Mouse (Mus musculus) hindbrain, embryonic 15.5 days (tissue): ENCODE data around the gene Naa16. TPM values are rescaled to one million over a fixed set of nuclear protein-coding genes. Genes with fewer than 3 reads are reported as not detected.

Source experiments
- ATAC-seq: fragments of 200-750 bp; cut with Nextera tagmentation; 2 replicates; pipeline ENCODE4 v1.8.0; 2017; ENCODE audit warnings: low read depth, moderate number of reproducible peaks, moderate TSS enrichment; ENCODE audit not compliant: low FRiP score
- H3K27ac ChIP-seq: fragments of 300-500 bp; sonication (generic); replicated peaks from 2 replicates; pipeline ENCODE4 v1.5.1; 2015; ENCODE audit warnings: mild to moderate bottlenecking, inconsistent platforms
- H3K27me3 ChIP-seq: fragments of 300-500 bp; sonication (generic); 2 replicates; pipeline ENCODE4 v1.6.1; 2015; ENCODE audit warnings: control low read depth, inconsistent platforms
- H3K36me3 ChIP-seq: fragments of 300-500 bp; sonication (generic); 2 replicates; pipeline ENCODE4 v1.6.1; 2015; ENCODE audit warnings: control low read depth, inconsistent platforms
- H3K4me1 ChIP-seq: fragments of 300-500 bp; sonication (generic); replicated peaks from 2 replicates; pipeline ENCODE4 v1.6.1; 2015; ENCODE audit warnings: control low read depth, inconsistent platforms
- H3K4me2 ChIP-seq: fragments of 300-500 bp; sonication (generic); 2 replicates; pipeline ENCODE4 v1.6.1; 2015; ENCODE audit warnings: moderate library complexity, mild to moderate bottlenecking, inconsistent platforms
- H3K4me3 ChIP-seq: fragments of 300-500 bp; sonication (generic); 2 replicates; pipeline ENCODE4 v1.5.1; 2015; ENCODE audit warnings: mild to moderate bottlenecking, inconsistent platforms
- H3K9ac ChIP-seq: fragments of 300-500 bp; sonication (generic); 2 replicates; pipeline ENCODE4 v1.6.1; 2015; ENCODE audit warnings: inconsistent platforms
- H3K9me3 ChIP-seq: fragments of 300-500 bp; sonication (generic); 2 replicates; pipeline ENCODE4 v1.6.1; 2016; ENCODE audit warnings: control low read depth, inconsistent platforms
- whole genome bisulfite sequencing: fragments of 180-500 bp; shearing (Covaris S2); methylation state at CpG from one replicate; pipeline ENCODE4 v1.1.7; 2015; 5-methylcytosine and 5-hydroxymethylcytosine counted together
- polyA plus RNA-seq: library from polyadenylated mRNA; unstranded; fragments of >200 nt; fragmentation: Nextera tagmentation; extraction: Ambion mirVana; gene quantifications from 2 replicates; pipeline ENCODE4 v1.2.1, GENCODE M21; 2015

Gene Naa16
- polyA plus RNA-seq, 1 experiment from 2014 or later: 21.4 TPM

- H3K4me1 ChIP-seq: peaks cover 24% of the 10 kb centered on the region
- H3K36me3 ChIP-seq: no peaks in the 10 kb centered on the region
- no peak overlapping the region for H3K4me2 ChIP-seq
- no peak for ATAC-seq
- H3K9ac ChIP-seq: no peak overlapping the region
- WGBS: 75% methylated on average over 5 of the region's 5 CpGs
- H3K9me3 ChIP-seq: no peaks in the 10 kb centered on the region
- no peak overlapping the region for H3K27ac ChIP-seq
- peaks cover 6% of the 10 kb centered on the region for H3K27me3 ChIP-seq
- H3K4me3 ChIP-seq: no peak overlapping the region
Measured at GRCm38 (mm10) chr14:79294950-79295349, 95.6 kb downstream of the Naa16 start.

GRCm38 (mm10) chr14:79294051-79294814 lies 96.3 kb downstream of the Naa16 start:
- H3K27me3 ChIP-seq: peaks cover 4% of the 10 kb centered on the region
- ATAC-seq: no peak
- no peak overlapping the region for H3K4me2 ChIP-seq
- H3K4me1 ChIP-seq: peaks cover 24% of the 10 kb centered on the region
- no peak overlapping the region for H3K4me3 ChIP-seq
- 81% methylated on average over 8 of the region's 8 CpGs for WGBS
- H3K36me3 ChIP-seq: no peaks in the 10 kb centered on the region
- H3K27ac ChIP-seq: no peak overlapping the region
- no peak overlapping the region for H3K9ac ChIP-seq
- no peaks in the 10 kb centered on the region for H3K9me3 ChIP-seq

GRCm38 (mm10) chr14:79293119-79293780 lies 97.3 kb downstream of the Naa16 start:
- Histone ChIP-seq H3K9ac (no peak overlapping the region), H3K9me3 (no peaks in the 10 kb centered on the region), H3K36me3 (no peaks in the 10 kb centered on the region), H3K4me1 (peaks cover 24% of the 10 kb centered on the region), H3K4me2 (no peak overlapping the region), H3K27me3 (no peaks in the 10 kb centered on the region), H3K27ac (peak overlapping the region; percentile 4; the same call in 1 of the 2 replicates), H3K4me3 (no peak overlapping the region)
- ATAC-seq: 0 out of 2 replicates have a peak, but pooled peaks have one; percentile 55
- 33% methylated on average over 9 of the region's 16 CpGs for WGBS

GRCm38 (mm10) chr14:79291629-79292028 lies 98.9 kb downstream of the Naa16 start:
- Histone ChIP-seq H3K9ac (no peak overlapping the region), H3K27ac (no peak overlapping the region), H3K4me2 (no peak overlapping the region), H3K36me3 (no peaks in the 10 kb centered on the region), H3K4me3 (no peak overlapping the region), H3K9me3 (no peaks in the 10 kb centered on the region), H3K4me1 (peaks cover 24% of the 10 kb centered on the region), H3K27me3 (no peaks in the 10 kb centered on the region)
- ATAC-seq: no peak
- 83% methylated on average over 4 of the region's 4 CpGs for WGBS

GRCm38 (mm10) chr14:79290683-79291425 lies 99.7 kb downstream of the Naa16 start:
- no peak overlapping the region for H3K9ac ChIP-seq
- peaks cover 20% of the 10 kb centered on the region for H3K4me1 ChIP-seq
- no peak overlapping the region for H3K4me3 ChIP-seq
- H3K27ac ChIP-seq: 0 out of 2 replicates have a peak overlapping the region, but pooled peaks have one; percentile 9
- H3K36me3 ChIP-seq: no peaks in the 10 kb centered on the region
- 0 out of 2 replicates have a peak, but pooled peaks have one; percentile 49 for ATAC-seq
- H3K27me3 ChIP-seq: no peaks in the 10 kb centered on the region
- H3K9me3 ChIP-seq: no peaks in the 10 kb centered on the region
- peak overlapping the region; percentile 13; the same call in 1 of the 2 replicates for H3K4me2 ChIP-seq
- 20% methylated on average over 15 of the region's 15 CpGs for WGBS

- WGBS: 62% methylated on average over 9 of the region's 9 CpGs
- H3K27ac ChIP-seq: peak overlapping the region; percentile 9; the same call in 1 of the 2 replicates
Measured at GRCm38 (mm10) chr14:79289909-79290308, 100.7 kb downstream of the Naa16 start.

GRCm38 (mm10) chr14:79288280-79288679 lies 102.3 kb downstream of the Naa16 start:
- Histone ChIP-seq H3K4me3 (no peak overlapping the region), H3K27me3 (no peaks in the 10 kb centered on the region), H3K9ac (no peak overlapping the region), H3K4me2 (no peak overlapping the region), H3K36me3 (no peaks in the 10 kb centered on the region), H3K9me3 (no peaks in the 10 kb centered on the region), H3K27ac (no peak overlapping the region), H3K4me1 (peaks cover 14% of the 10 kb centered on the region)
- 71% methylated on average over 3 of the region's 3 CpGs for WGBS
- ATAC-seq: no peak

More at GRCm38 (mm10) chr14:79289909-79290308, 100.7 kb downstream of the Naa16 start:
- ATAC-seq: no peak
- H3K9ac ChIP-seq: no peak overlapping the region
- no peaks in the 10 kb centered on the region for H3K36me3 ChIP-seq
- H3K9me3 ChIP-seq: no peaks in the 10 kb centered on the region
- H3K4me1 ChIP-seq: peaks cover 16% of the 10 kb centered on the region
- H3K4me2 ChIP-seq: no peak overlapping the region
- H3K4me3 ChIP-seq: no peak overlapping the region
- no peaks in the 10 kb centered on the region for H3K27me3 ChIP-seq

- 96% methylated on average over 7 of the region's 7 CpGs for WGBS
- ATAC-seq: no peak
- Histone ChIP-seq H3K4me2 (no peak overlapping the region), H3K36me3 (no peaks in the 10 kb centered on the region), H3K4me1 (peaks cover 8% of the 10 kb centered on the region; the same call in 1 of the 2 replicates), H3K9me3 (no peaks in the 10 kb centered on the region), H3K27me3 (no peaks in the 10 kb centered on the region), H3K27ac (no peak overlapping the region), H3K4me3 (no peak overlapping the region), H3K9ac (no peak overlapping the region)
Measured at GRCm38 (mm10) chr14:79287251-79287863, 103.2 kb downstream of the Naa16 start.

- ATAC-seq: no peak
- no peaks in the 10 kb centered on the region for H3K27me3 ChIP-seq
- 0 out of 2 replicates have a peak, but pooled peaks cover 4% of the 10 kb centered on the region for H3K4me1 ChIP-seq
- H3K36me3 ChIP-seq: no peaks in the 10 kb centered on the region
- no peak overlapping the region for H3K4me3 ChIP-seq
- H3K9me3 ChIP-seq: no peaks in the 10 kb centered on the region
- H3K27ac ChIP-seq: no peak overlapping the region
- H3K9ac ChIP-seq: no peak overlapping the region
- no peak overlapping the region for H3K4me2 ChIP-seq
- 93% methylated on average over 5 of the region's 5 CpGs for WGBS
Measured at GRCm38 (mm10) chr14:79285549-79285948, 105.0 kb downstream of the Naa16 start.

GRCm38 (mm10) chr14:79284616-79285015 lies 106.0 kb downstream of the Naa16 start:
- Histone ChIP-seq H3K4me2 (no peak overlapping the region), H3K27me3 (no peaks in the 10 kb centered on the region), H3K9ac (no peak overlapping the region), H3K4me1 (no peaks in the 10 kb centered on the region), H3K36me3 (no peaks in the 10 kb centered on the region), H3K27ac (no peak overlapping the region), H3K9me3 (no peaks in the 10 kb centered on the region), H3K4me3 (no peak overlapping the region)
- ATAC-seq: 0 out of 2 replicates have a peak, but pooled peaks have one; percentile 8
- WGBS: 90% methylated on average over 4 of the region's 4 CpGs

GRCm38 (mm10) chr14:79283952-79284351 lies 106.6 kb downstream of the Naa16 start:
- Histone ChIP-seq H3K4me2 (no peak overlapping the region), H3K4me3 (no peak overlapping the region), H3K4me1 (no peaks in the 10 kb centered on the region), H3K9me3 (no peaks in the 10 kb centered on the region), H3K27me3 (no peaks in the 10 kb centered on the region), H3K36me3 (no peaks in the 10 kb centered on the region), H3K9ac (no peak overlapping the region), H3K27ac (no peak overlapping the region)
- 93% methylated on average over 7 of the region's 7 CpGs for WGBS
- ATAC-seq: no peak
